10 mouse cellular contexts compared by ENCODE assay signal in the genomic region with DNA sequence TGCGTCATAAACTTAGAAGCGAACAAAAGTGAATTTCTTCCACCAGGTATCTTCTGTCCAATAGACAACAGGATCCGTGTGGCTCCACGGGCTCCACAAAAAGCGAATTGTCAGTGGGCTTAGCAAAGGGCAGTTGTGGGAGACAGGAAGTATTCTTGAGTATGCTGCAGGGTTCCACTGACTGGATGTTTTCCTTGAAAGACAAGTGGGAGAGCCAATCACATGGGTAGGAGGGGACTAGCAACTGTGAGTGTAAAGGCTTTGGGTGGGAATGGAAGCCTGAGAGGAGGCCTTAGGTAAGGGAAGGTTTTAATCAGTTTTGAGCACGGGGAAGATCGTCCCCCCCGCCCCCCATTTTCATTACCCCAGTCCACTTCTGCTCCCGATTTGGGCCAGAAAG. TPM values are rescaled to one million over a fixed set of nuclear protein-coding genes. Genes with fewer than 3 reads are reported as not detected.
DNase-seq lines count a peak whose midpoint lies in the region; ATAC-seq lines count a peak whose summit lies in the region.
"Had no signal": no experiment of that assay in that cellular context is flagged by ENCODE, and none has a peak within 500 bp of the region (broad histone marks: within the 10 kb centered on the region; RNA-seq: fewer than 3 reads in every experiment).

No protein-coding gene starts in this region.

- peak; percentile 71; the same call in 1 of the 2 replicates for ATAC-seq in hindbrain, embryonic 11.5 days (ENCODE audit: low FRiP score)
- ATAC-seq in midbrain, embryonic 13.5 days: peak; percentile 82

- no peak overlapping the region for H3K27ac ChIP-seq in hindbrain, embryonic 11.5 days (ENCODE audit: low read depth, low read length)
- H3K27ac ChIP-seq in midbrain, embryonic 13.5 days: no peak overlapping the region
- H3K27ac ChIP-seq: lung, embryonic 15.5 days had no signal

- no peak overlapping the region for H3K9ac ChIP-seq in hindbrain, embryonic 11.5 days (ENCODE audit: low read depth, low read length)
- H3K9ac ChIP-seq in midbrain, embryonic 13.5 days (replicated peaks): no peak overlapping the region; the same call in 1 of the 2 replicates
- H3K9ac ChIP-seq: lung, embryonic 15.5 days had no signal

- H3K4me2 ChIP-seq in hindbrain, embryonic 11.5 days (replicated peaks; ENCODE audit: low read depth, low read length): no peak overlapping the region
- H3K4me2 ChIP-seq in midbrain, embryonic 13.5 days (replicated peaks): no peak overlapping the region
- H3K4me2 ChIP-seq: lung, embryonic 15.5 days had no signal

- peak; percentile 13 for DNase-seq in left cerebral cortex, postnatal 4 days
- no peak for DNase-seq in left cerebral cortex, adult 11 months (ENCODE audit: low spot score)
- DNase-seq in brain, adult 2 months (ENCODE audit: low read depth, low spot score): peak; percentile 61
- DNase-seq in hindbrain, embryonic 11.5 days (ENCODE audit: low spot score): peak; percentile 41
- DNase-seq in ovary, postnatal 10 days (ENCODE audit: low spot score): no peak
- DNase-seq in urinary bladder, postnatal 14 days (ENCODE audit: low spot score): no peak
- no peak for DNase-seq in spleen, postnatal 10 days (ENCODE audit: low spot score in 2 of 2)

- intact Hi-C loops in left cerebral cortex, postnatal 4 days (cut with DNase I): loop anchor here (5.0 to 10.0 kb wide), 2 partner anchors 120 to 268 kb away; no protein-coding TSS in a partner anchor

- no peak overlapping the region for H3K4me3 ChIP-seq in hindbrain, embryonic 11.5 days (ENCODE audit: low read depth, low read length)
- H3K4me3 ChIP-seq in midbrain, embryonic 13.5 days (replicated peaks): no peak overlapping the region
- H3K4me3 ChIP-seq: lung, embryonic 15.5 days had no signal

- no peaks in the 10 kb centered on the region for H3K9me3 ChIP-seq in hindbrain, embryonic 11.5 days (ENCODE audit: control insufficient read depth, low read length)
- H3K9me3 ChIP-seq in midbrain, embryonic 13.5 days: no peaks in the 10 kb centered on the region
- H3K9me3 ChIP-seq: lung, embryonic 15.5 days had no signal

- H3K4me1 ChIP-seq in hindbrain, embryonic 11.5 days (replicated peaks; ENCODE audit: control insufficient read depth, insufficient read depth, low read length): no peaks in the 10 kb centered on the region
- no peaks in the 10 kb centered on the region for H3K4me1 ChIP-seq in midbrain, embryonic 13.5 days (replicated peaks)
- H3K4me1 ChIP-seq: lung, embryonic 15.5 days had no signal

- WGBS in hindbrain, embryonic 11.5 days: 78% methylated on average over 9 of the region's 9 CpGs
- WGBS in midbrain, embryonic 13.5 days: 70% methylated on average over 9 of the region's 9 CpGs

- H3K36me3 ChIP-seq in hindbrain, embryonic 11.5 days (ENCODE audit: control insufficient read depth, insufficient read depth, low read length): no peaks in the 10 kb centered on the region
- H3K36me3 ChIP-seq in midbrain, embryonic 13.5 days: no peaks in the 10 kb centered on the region
- H3K36me3 ChIP-seq: lung, embryonic 15.5 days had no signal

- H3K27me3 ChIP-seq in hindbrain, embryonic 11.5 days (ENCODE audit: control insufficient read depth, insufficient read depth, low read length): no peaks in the 10 kb centered on the region
- no peaks in the 10 kb centered on the region for H3K27me3 ChIP-seq in midbrain, embryonic 13.5 days
- H3K27me3 ChIP-seq: lung, embryonic 15.5 days had no signal

RNA-seq across cellular contexts. Expression of gene Mfap5, which starts 16.9 kb away (rescaled TPM):
- 1 to 10 TPM; 1.5 to 2.1 TPM for total RNA-seq in left cerebral cortex, postnatal 4 days (2021)
- polyA plus RNA-seq in hindbrain, embryonic 11.5 days (2014; fragmentation: Nextera tagmentation; extraction: Ambion mirVana): 1.2 and 1.6 TPM in 2 replicates
- 1.7 and 1.8 TPM in 2 replicates for polyA plus RNA-seq in midbrain, embryonic 13.5 days (2015; fragmentation: Nextera tagmentation; extraction: Ambion mirVana)

RNA-seq across cellular contexts. Expression of gene Rimklb, which starts 24.0 kb away (rescaled TPM):
- total RNA-seq in left cerebral cortex, postnatal 4 days (2021): 100 to 1,000 TPM; 392 to 432 TPM
- polyA plus RNA-seq in hindbrain, embryonic 11.5 days (2014; fragmentation: Nextera tagmentation; extraction: Ambion mirVana): 62.1 and 63.4 TPM in 2 replicates
- 98.2 and 104 TPM in 2 replicates for polyA plus RNA-seq in midbrain, embryonic 13.5 days (2015; fragmentation: Nextera tagmentation; extraction: Ambion mirVana)

RNA-seq across cellular contexts. Expression of gene Aicda, which starts 31.0 kb away (rescaled TPM):
- total RNA-seq in left cerebral cortex, postnatal 4 days (2021): under 1 TPM; 0.18 to 0.58 TPM
- 0.11 TPM in 1 of 2 replicates, not detected in the other for polyA plus RNA-seq in hindbrain, embryonic 11.5 days (2014; fragmentation: Nextera tagmentation; extraction: Ambion mirVana)
- polyA plus RNA-seq in midbrain, embryonic 13.5 days (2015; fragmentation: Nextera tagmentation; extraction: Ambion mirVana): 0.34 and 0.47 TPM in 2 replicates
- polyA plus RNA-seq: cortical plate, adult 2 months; lung, embryonic 15.5 days had no signal

Comparison
In these comparisons a context has a peak if more than half of its experiments do, and no peak if none do; other contexts are left out.
1. DNase-seq: peak in left cerebral cortex, postnatal 4 days (single experiment), brain, adult 2 months (single experiment) and hindbrain, embryonic 11.5 days (single experiment); none in left cerebral cortex, adult 11 months (single experiment), ovary, postnatal 10 days (single experiment), urinary bladder, postnatal 14 days (single experiment) and spleen, postnatal 10 days (0 of 2).